Mouse (Mus musculus): ENCODE measurements around the gene Nup93. TPM values are rescaled to one million over a fixed set of nuclear protein-coding genes. Genes with fewer than 3 reads are reported as not detected.
A peak's percentile ranks its signal among the peaks of the same experiment; 100 is the strongest.

Nup93 gene
- total RNA-seq, 2 experiments from 2014 or later = 10.0 to 13.2 TPM

GRCm38 (mm10) chr8:94343778-94344320 is 129.5 kb downstream of the Nup93 start:
- DNase-seq = no peak
- intact Hi-C loops (cut with DNase I; ENCODE audit: low total_unique reads) = loop anchor here (5.0 kb wide), 1 partner anchor 53 kb away; no protein-coding TSS in a partner anchor

- intact Hi-C loops (cut with DNase I; ENCODE audit: low total_unique reads) = no loop called here
- DNase-seq = no peak
These were observed 131.3 kb downstream of the Nup93 start for GRCm38 (mm10) chr8:94345657-94346056.

- intact Hi-C loops (cut with DNase I; ENCODE audit: low total_unique reads) = no loop called here
- no peak for DNase-seq
These were observed 131.9 kb downstream of the Nup93 start for GRCm38 (mm10) chr8:94346264-94346663.

- intact Hi-C loops (cut with DNase I; ENCODE audit: low total_unique reads) = no loop called here
- DNase-seq = no peak
These were observed 134.1 kb downstream of the Nup93 start for GRCm38 (mm10) chr8:94348425-94348824.

- intact Hi-C loops (cut with DNase I; ENCODE audit: low total_unique reads) = no loop called here
- DNase-seq = no peak
These were observed 139.7 kb downstream of the Nup93 start for GRCm38 (mm10) chr8:94354069-94354531.

- intact Hi-C loops (cut with DNase I; ENCODE audit: low total_unique reads) = no loop called here
- DNase-seq = no peak
These were observed 140.2 kb downstream of the Nup93 start for GRCm38 (mm10) chr8:94354571-94354970.

GRCm38 (mm10) chr8:94357220-94357619 is 142.9 kb downstream of the Nup93 start:
- intact Hi-C loops (cut with DNase I; ENCODE audit: low total_unique reads) = no loop called here
- DNase-seq = no peak

GRCm38 (mm10) chr8:94358541-94358940 is 144.2 kb downstream of the Nup93 start:
- intact Hi-C loops (cut with DNase I; ENCODE audit: low total_unique reads) = no loop called here

GRCm38 (mm10) chr8:94361774-94362431 is 147.5 kb downstream of the Nup93 start:
- no peak for DNase-seq
- intact Hi-C loops (cut with DNase I; ENCODE audit: low total_unique reads) = no loop called here

More at GRCm38 (mm10) chr8:94358541-94358940, 144.2 kb downstream of the Nup93 start:
- peak; percentile 52 for DNase-seq

GRCm38 (mm10) chr8:94362607-94363239 is 148.4 kb downstream of the Nup93 start:
- intact Hi-C loops (cut with DNase I; ENCODE audit: low total_unique reads) = no loop called here
- DNase-seq = peak; percentile 56

GRCm38 (mm10) chr8:94363288-94363688 is 148.9 kb downstream of the Nup93 start:
- intact Hi-C loops (cut with DNase I; ENCODE audit: low total_unique reads) = no loop called here
- DNase-seq = peak; percentile 74

GRCm38 (mm10) chr8:94363906-94364305 is 149.5 kb downstream of the Nup93 start:
- intact Hi-C loops (cut with DNase I; ENCODE audit: low total_unique reads) = no loop called here
- DNase-seq = peak; percentile 52

- no peak for DNase-seq
- intact Hi-C loops (cut with DNase I; ENCODE audit: low total_unique reads) = no loop called here
These were observed 150.4 kb downstream of the Nup93 start for GRCm38 (mm10) chr8:94364686-94365312.

- DNase-seq = no peak
- intact Hi-C loops (cut with DNase I; ENCODE audit: low total_unique reads) = no loop called here
These were observed 151.1 kb downstream of the Nup93 start for GRCm38 (mm10) chr8:94365410-94365981.

Small RNA genes within 50 kb of the gene (microRNA-seq; reads per million reads assigned to microRNA genes)
- gene Mir138-2 = 19.5 to 61.8 reads per million in 2 experiments

Other genes starting within 250 kb of the Nup93 start
- gene Amfr, start 201.7 kb upstream of the Nup93 start, total RNA-seq (2021) = 10 to 100 TPM; 69.7 to 70.6 TPM
- 10 to 100 TPM; 14.6 to 18.5 TPM for gene Nudt21, start 177.5 kb upstream of the Nup93 start, total RNA-seq (2021)
- gene Ogfod1, start 177.4 kb upstream of the Nup93 start, total RNA-seq (2021) = 10 to 100 TPM; 14.5 to 15.2 TPM
- gene Bbs2, start 115.6 kb upstream of the Nup93 start, total RNA-seq (2021) = 1 to 10 TPM; 3.1 to 3.7 TPM
- gene Mt4, start 77.4 kb upstream of the Nup93 start, total RNA-seq (2021) = not detected
- gene Mt3, start 62.0 kb upstream of the Nup93 start, total RNA-seq (2021) = 10 to 100 TPM in 1 of 2 experiments, 1 to 10 TPM in 1; 5.8 to 11.2 TPM
- 100 to 1,000 TPM in 1 of 2 experiments, 10 to 100 TPM in 1; 20.2 to 206 TPM for gene Mt2, start 41.9 kb upstream of the Nup93 start, total RNA-seq (2021)
- gene Mt1, start 35.5 kb upstream of the Nup93 start, total RNA-seq (2021) = 100 to 1,000 TPM in 1 of 2 experiments, 10 to 100 TPM in 1; 18.6 to 129 TPM
- gene Slc12a3, start 114.6 kb downstream of the Nup93 start, total RNA-seq (2021) = not detected
- gene Herpud1, start 171.9 kb downstream of the Nup93 start, total RNA-seq (2021) = 10 to 100 TPM; 55.1 to 75.2 TPM
- gene Nlrc5, start 219.8 kb downstream of the Nup93 start, total RNA-seq (2021) = under 1 TPM; 0.13 to 0.41 TPM